Mouse (Mus musculus): ENCODE measurements around the gene Celf1.

DNA sequence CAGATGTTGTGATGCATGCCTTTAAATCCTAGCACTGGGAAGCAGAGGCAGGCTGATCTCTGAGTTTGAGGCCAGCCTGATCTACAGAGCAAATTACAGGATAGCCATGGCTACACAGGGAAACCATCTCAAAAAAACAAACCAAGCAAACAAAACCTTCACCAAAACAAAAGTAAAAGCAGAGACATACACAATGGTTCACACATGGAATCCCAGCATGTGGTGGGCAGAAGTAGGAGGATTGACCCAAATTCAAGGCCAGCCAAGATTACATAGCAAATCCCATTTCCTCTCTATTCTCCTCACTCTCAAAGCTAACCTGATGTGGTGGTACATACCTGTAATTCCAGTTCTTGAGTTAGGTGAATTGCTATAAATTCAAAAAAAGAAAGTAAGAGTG is 33.9 kb downstream of the Celf1 start:
- TF ChIP-seq CTCF (IDR thresholded peaks at IDR 0.05; ENCODE audit: low read depth) (no peak), EP300 (IDR thresholded peaks at IDR 0.05; ENCODE audit: low read depth) (no peak)
